Mouse (Mus musculus) colon, adult 2 months (tissue): ENCODE data around the gene Gm10097. TPM values are rescaled to one million over a fixed set of nuclear protein-coding genes. Genes with fewer than 3 reads are reported as not detected.

Experiments
- polyA plus RNA-seq: library from polyadenylated mRNA; depleted of rRNA; stranded (reverse); fragments of >200 nt; gene quantifications from 2 replicates; pipeline ENCODE4 v1.2.3, GENCODE M21; 2012; rRNA removed

The Gm10097 gene
- not detected in 2 replicates for polyA plus RNA-seq

DNA sequence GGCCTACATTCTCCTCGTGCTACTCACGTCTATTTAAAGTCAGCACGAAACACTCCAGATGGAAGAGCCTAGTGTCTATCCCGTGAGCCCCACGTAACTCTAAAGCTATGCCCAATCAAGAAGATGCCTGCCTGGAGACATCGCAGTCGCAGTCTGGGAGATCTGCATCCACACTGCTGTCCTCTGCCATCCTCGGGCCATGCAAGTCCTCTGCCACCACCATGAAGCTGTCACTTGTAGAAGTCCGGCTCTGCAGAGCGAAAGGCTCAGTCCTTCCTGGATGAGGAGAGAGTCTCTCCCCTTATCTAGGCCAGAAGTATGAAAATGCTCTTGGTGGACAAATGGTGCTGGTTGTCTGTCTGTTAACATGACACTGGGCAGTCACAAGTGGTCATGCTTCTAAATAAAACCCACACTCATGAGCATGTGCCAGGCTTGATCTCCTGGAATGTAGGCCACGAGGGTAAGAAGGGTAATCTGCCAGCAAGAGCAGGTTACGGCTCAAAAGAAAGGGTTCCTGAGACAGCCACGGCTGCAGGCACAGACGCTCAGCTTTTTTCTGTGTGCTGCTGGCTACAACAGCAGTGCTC lies at the start of gene Gm10097:
TSS of gene Gm10097 (plus strand) at position 517 of the 590 bp plus-strand sequence.

